Comparison of ENCODE assay signal across 13 mouse cellular contexts in genomic region chr12:84207209-84207817, GRCm38 (mm10). TPM values are rescaled to one million over a fixed set of nuclear protein-coding genes. Genes with fewer than 3 reads are reported as not detected.
DNase-seq lines count a peak whose midpoint lies in the region; ATAC-seq and TF ChIP-seq lines count a peak whose summit lies in the region.
"Had no signal": no experiment of that assay in that cellular context is flagged by ENCODE, and none has a peak within 500 bp of the region (broad histone marks: within the 10 kb centered on the region; RNA-seq: fewer than 3 reads in every experiment).

No protein-coding gene starts in this region.

- no peak overlapping the region for H3K4me2 ChIP-seq in heart, embryonic 12.5 days
- H3K4me2 ChIP-seq in liver, embryonic 13.5 days, result peak overlapping the region; percentile 80
- H3K4me2 ChIP-seq: embryonic facial prominence, embryonic 13.5 days; midbrain, embryonic 12.5 days; neural tube, embryonic 13.5 days had no signal

- no peak overlapping the region for H3K27ac ChIP-seq in heart, embryonic 12.5 days (ENCODE audit: poor library complexity, severe bottlenecking)
- peak overlapping the region; percentile 100 for H3K27ac ChIP-seq in liver, embryonic 13.5 days
- H3K27ac ChIP-seq: embryonic facial prominence, embryonic 13.5 days; midbrain, embryonic 12.5 days; neural tube, embryonic 13.5 days had no signal

- TF ChIP-seq CTCF in G1E (IDR thresholded peaks at IDR 0.05; ENCODE audit: low read depth, low read length), result no peak

- H3K9me3 ChIP-seq in heart, embryonic 12.5 days (replicated peaks), result no peaks in the 10 kb centered on the region
- H3K9me3 ChIP-seq in G1E (replicated peaks), result no peaks in the 10 kb centered on the region
- H3K9me3 ChIP-seq in liver, embryonic 13.5 days (replicated peaks), result no peaks in the 10 kb centered on the region
- H3K9me3 ChIP-seq: embryonic facial prominence, embryonic 13.5 days; midbrain, embryonic 12.5 days; neural tube, embryonic 13.5 days had no signal

- no peak overlapping the region for H3K4me3 ChIP-seq in heart, embryonic 12.5 days
- peak overlapping the region; percentile 47; the same call in 1 of the 2 replicates for H3K4me3 ChIP-seq in G1E (ENCODE audit: low read depth, low read length)
- H3K4me3 ChIP-seq in liver, embryonic 13.5 days (replicated peaks), result peak overlapping the region; percentile 1; the same call in 1 of the 2 replicates
- H3K4me3 ChIP-seq: embryonic facial prominence, embryonic 13.5 days; midbrain, embryonic 12.5 days; neural tube, embryonic 13.5 days had no signal

- peak; percentile 87 for DNase-seq in heart, adult 11 months
- DNase-seq in left cerebral cortex, adult 18-20 months (ENCODE audit: low spot score in 2 of 2), result peak; percentile 45 to 56
- no peak for DNase-seq in left cerebral cortex, adult 8-10 months (ENCODE audit: low spot score in 2 of 2)
- peak; percentile 40 for DNase-seq in G1E (ENCODE audit: low spot score)
- no peak for DNase-seq in liver, embryonic 13.5 days
- no peak for DNase-seq in retina, embryonic 14.5 days (ENCODE audit: low spot score)
- no peak for DNase-seq in cerebellum, adult 11 months
- DNase-seq: forebrain, postnatal 0 days; thymus, adult 18-20 months had no signal

- no peaks in the 10 kb centered on the region for H3K36me3 ChIP-seq in heart, embryonic 12.5 days
- peaks cover 73% of the 10 kb centered on the region for H3K36me3 ChIP-seq in G1E (replicated peaks)
- H3K36me3 ChIP-seq in liver, embryonic 13.5 days, result peaks cover 6% of the 10 kb centered on the region; the same call in 1 of the 2 replicates
- H3K36me3 ChIP-seq: embryonic facial prominence, embryonic 13.5 days; midbrain, embryonic 12.5 days; neural tube, embryonic 13.5 days had no signal

- WGBS in heart, embryonic 12.5 days, result 82% methylated on average over 18 of the region's 18 CpGs
- 66% methylated on average over 18 of the region's 18 CpGs for WGBS in liver, embryonic 13.5 days (ENCODE audit: insufficient replicate concordance)

- no peak overlapping the region for H3K9ac ChIP-seq in heart, embryonic 12.5 days
- H3K9ac ChIP-seq in liver, embryonic 13.5 days, result peak overlapping the region; percentile 62
- H3K9ac ChIP-seq: embryonic facial prominence, embryonic 13.5 days; forebrain, postnatal 0 days; midbrain, embryonic 12.5 days; neural tube, embryonic 13.5 days had no signal

- no peaks in the 10 kb centered on the region for H3K27me3 ChIP-seq in heart, embryonic 12.5 days (replicated peaks)
- no peaks in the 10 kb centered on the region for H3K27me3 ChIP-seq in G1E (ENCODE audit: insufficient read depth, low read length)
- no peaks in the 10 kb centered on the region for H3K27me3 ChIP-seq in liver, embryonic 13.5 days
- H3K27me3 ChIP-seq: embryonic facial prominence, embryonic 13.5 days; neural tube, embryonic 13.5 days had no signal

- ATAC-seq in heart, embryonic 12.5 days (ENCODE audit: insufficient number of reproducible peaks, low FRiP score), result no peak
- no peak for ATAC-seq in G1E (ENCODE audit: extremely low read depth, insufficient number of reproducible peaks, low FRiP score, poor library complexity, severe bottlenecking)
- no peak for ATAC-seq in liver, embryonic 13.5 days (ENCODE audit: low read depth)
- ATAC-seq: forebrain, postnatal 0 days had no signal

- peaks cover 85% of the 10 kb centered on the region for H3K4me1 ChIP-seq in heart, embryonic 12.5 days (replicated peaks)
- peaks cover 96% of the 10 kb centered on the region for H3K4me1 ChIP-seq in G1E (ENCODE audit: insufficient read depth, low read depth, low read length)
- H3K4me1 ChIP-seq in liver, embryonic 13.5 days (replicated peaks), result peaks cover 96% of the 10 kb centered on the region

RNA-seq across cellular contexts. Expression of gene Elmsan1, which starts 11.4 kb away (rescaled TPM):
- 8.7 and 10.6 TPM in 2 replicates for polyA plus RNA-seq in heart, embryonic 12.5 days (2016; fragmentation: Nextera tagmentation; extraction: Ambion mirVana)
- 10 to 100 TPM; 18.2 to 19.8 TPM for total RNA-seq in left cerebral cortex, adult 18-20 months (2021)
- total RNA-seq in left cerebral cortex, adult 8-10 months (2022), result 10 to 100 TPM; 17.8 to 23.3 (median 20.3) TPM
- 66.7 and 72.7 TPM in 2 replicates for total RNA-seq in G1E (2014; fragmentation: Nextera tagmentation)
- 21.0 and 21.4 TPM in 2 replicates for total RNA-seq in G1E (2017)
- 125 and 140 TPM in 2 replicates for polyA plus RNA-seq in G1E (2012)
- 3.7 and 4.4 TPM in 2 replicates for polyA plus RNA-seq in liver, embryonic 13.5 days (2015; fragmentation: Nextera tagmentation; extraction: Ambion mirVana)

RNA-seq across cellular contexts. Expression of gene Pnma1, which starts 59.0 kb away (rescaled TPM):
- polyA plus RNA-seq in heart, embryonic 12.5 days (2016; fragmentation: Nextera tagmentation; extraction: Ambion mirVana), result 0.40 and 0.68 TPM in 2 replicates
- 1 to 10 TPM; 4.2 to 6.9 TPM for total RNA-seq in left cerebral cortex, adult 18-20 months (2021)
- 1 to 10 TPM; 5.1 to 6.3 (median 5.8) TPM for total RNA-seq in left cerebral cortex, adult 8-10 months (2022)
- 0.58 and 0.83 TPM in 2 replicates for total RNA-seq in G1E (2014; fragmentation: Nextera tagmentation)
- total RNA-seq in G1E (2017), result 0.76 and 1.5 TPM in 2 replicates
- polyA plus RNA-seq in G1E (2012), result 0.14 TPM in 2 replicates
- polyA plus RNA-seq in liver, embryonic 13.5 days (2015; fragmentation: Nextera tagmentation; extraction: Ambion mirVana), result 0.14 TPM in 1 of 2 replicates, not detected in the other

Comparison
In these comparisons a context has a peak if more than half of its experiments do, and no peak if none do; other contexts are left out.
1. DNase-seq: peak in heart, adult 11 months (single experiment), left cerebral cortex, adult 18-20 months (2 of 2) and G1E (single experiment); none in left cerebral cortex, adult 8-10 months (0 of 2), liver, embryonic 13.5 days (single experiment), retina, embryonic 14.5 days (single experiment) and cerebellum, adult 11 months (single experiment).